Mouse (Mus musculus) heart, embryonic 16.5 days (tissue): Measurements from ENCODE around the gene Casq2. TPM values are rescaled to one million over a fixed set of nuclear protein-coding genes. Genes with fewer than 3 reads are reported as not detected.
A peak's percentile ranks its signal among the peaks of the same experiment; 100 is the strongest.
"Not testable (repeated sequence)": the region's sequence is repeated elsewhere in the genome, so short reads cannot be mapped to it uniquely, and the experiment has no call there.

ENCODE experiments used
- ATAC-seq: fragments of 200-750 bp; cut with Nextera tagmentation; replicated peaks from 2 replicates; pipeline ENCODE4 v1.8.0; 2017; ENCODE audit warnings: moderate number of reproducible peaks; ENCODE audit not compliant: insufficient read depth, low FRiP score; ENCODE audit errors: extremely low read depth
- H3K27ac ChIP-seq: fragments of 300-500 bp; sonication (generic); 2 replicates; pipeline ENCODE4 v1.5.1; 2014; ENCODE audit warnings: mild to moderate bottlenecking, low read length, control low read depth, moderate library complexity
- H3K27me3 ChIP-seq: fragments of 300-500 bp; sonication (generic); 2 replicates; pipeline ENCODE4 v1.6.1; 2014; ENCODE audit warnings: low read length, mixed read lengths; ENCODE audit not compliant: control insufficient read depth, insufficient read depth
- H3K36me3 ChIP-seq: fragments of 300-500 bp; sonication (generic); 2 replicates; pipeline ENCODE4 v1.6.1; 2014; ENCODE audit not compliant: control insufficient read depth, insufficient read depth
- H3K4me1 ChIP-seq: fragments of 300-500 bp; sonication (generic); 2 replicates; pipeline ENCODE4 v1.6.1; 2014; ENCODE audit warnings: low read length, mixed read lengths; ENCODE audit not compliant: control insufficient read depth, insufficient read depth
- H3K4me2 ChIP-seq: fragments of 300-500 bp; sonication (generic); 2 replicates; pipeline ENCODE4 v1.6.1; 2014; ENCODE audit warnings: low read depth, mild to moderate bottlenecking, control low read depth, low read length
- H3K4me3 ChIP-seq: fragments of 300-500 bp; sonication (generic); 2 replicates; pipeline ENCODE4 v1.5.1; 2014; ENCODE audit warnings: mild to moderate bottlenecking, control low read depth, low read length
- H3K9ac ChIP-seq: fragments of 300-500 bp; sonication (generic); 2 replicates; pipeline ENCODE4 v1.6.1; 2014; ENCODE audit warnings: low read length, control low read depth
- H3K9me3 ChIP-seq: fragments of 300-500 bp; sonication (generic); replicated peaks from 2 replicates; pipeline ENCODE4 v1.6.1; 2016; ENCODE audit warnings: low read length; ENCODE audit not compliant: control insufficient read depth
- WGBS: fragments of 180-500 bp; shearing (Covaris S2); extraction: QIAGEN DNeasy Blood & Tissue Kit; methylation state at CpG from one replicate; pipeline ENCODE4 v1.1.7; 2014; 5-methylcytosine and 5-hydroxymethylcytosine counted together
- polyA plus RNA-seq: library from polyadenylated mRNA; unstranded; fragments of >200 nt; fragmentation: Nextera tagmentation; extraction: Ambion mirVana; gene quantifications from 2 replicates; pipeline ENCODE4 v1.2.1, GENCODE M21; 2015

The Casq2 gene
- polyA plus RNA-seq, 1 experiment from 2014 or later = 703 TPM

DNA sequence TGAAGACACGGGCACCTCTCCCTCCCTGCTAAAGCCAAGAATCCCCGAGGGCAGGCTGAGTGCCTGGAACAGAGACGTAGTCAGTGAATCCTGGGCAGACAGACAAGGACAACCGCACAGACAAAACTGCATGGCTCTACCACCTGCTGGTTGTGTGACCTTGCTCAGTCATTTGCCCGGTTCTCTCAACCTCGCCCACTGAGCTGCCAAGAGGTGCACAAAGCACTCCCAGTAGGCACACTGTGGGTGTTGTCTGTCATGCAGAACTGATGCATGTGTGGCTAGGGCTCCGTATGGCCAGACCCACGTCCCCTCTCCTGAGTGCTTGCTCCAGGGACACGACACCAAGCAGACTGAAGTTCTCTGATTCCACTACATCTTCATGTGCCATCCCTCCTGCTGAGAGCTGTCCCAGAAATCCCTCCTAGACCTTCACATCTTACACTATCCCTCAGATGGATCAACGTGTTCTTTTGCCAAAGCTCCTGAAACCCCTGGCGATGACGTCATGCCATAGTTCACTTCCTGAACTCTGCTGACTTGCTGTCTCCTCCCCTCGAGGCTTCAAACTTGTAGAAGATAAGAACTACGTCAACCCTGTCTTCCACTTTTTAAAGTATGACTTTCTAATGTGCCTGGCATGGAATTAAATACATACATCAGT lies 72.7 kb downstream of the Casq2 start:
- Histone ChIP-seq H3K27me3 (no peaks in the 10 kb centered on the region), H3K4me2 (no peak overlapping the region), H3K4me3 (no peak overlapping the region), H3K9ac (no peak overlapping the region), H3K27ac (no peak overlapping the region), H3K36me3 (peaks cover 37% of the 10 kb centered on the region), H3K9me3 (no peaks in the 10 kb centered on the region), H3K4me1 (peaks cover 5% of the 10 kb centered on the region; the same call in 1 of the 2 replicates)
- ATAC-seq = peak; percentile 35; the same call in 1 of the 2 replicates
- 63% methylated on average over 14 of the region's 14 CpGs for whole genome bisulfite sequencing

- Histone ChIP-seq H3K4me1 (peaks cover 5% of the 10 kb centered on the region; the same call in 1 of the 2 replicates), H3K4me3 (no peak overlapping the region), H3K27me3 (no peaks in the 10 kb centered on the region), H3K9me3 (no peaks in the 10 kb centered on the region), H3K4me2 (no peak overlapping the region), H3K27ac (no peak overlapping the region), H3K36me3 (peaks cover 40% of the 10 kb centered on the region), H3K9ac (no peak overlapping the region)
- WGBS = 58% methylated on average over 14 of the region's 14 CpGs
- ATAC-seq = peak; percentile 29; the same call in 1 of the 2 replicates
Observed at GRCm38 (mm10) chr3:102159423-102160325, 73.5 kb downstream of the Casq2 start.

GRCm38 (mm10) chr3:102163861-102164260 lies 77.6 kb downstream of the Casq2 start:
- not testable (repeated sequence) for H3K4me3 ChIP-seq, H3K9me3 ChIP-seq, H3K9ac ChIP-seq, H3K27me3 ChIP-seq, H3K27ac ChIP-seq, H3K4me2 ChIP-seq, ATAC-seq
- peaks cover 22% of the 10 kb centered on the region for H3K4me1 ChIP-seq
- peaks cover 26% of the 10 kb centered on the region for H3K36me3 ChIP-seq
- WGBS = 87% methylated on average over 1 of the region's 1 CpGs

- H3K27me3 ChIP-seq = no peaks in the 10 kb centered on the region
- peaks cover 26% of the 10 kb centered on the region for H3K4me1 ChIP-seq
- no peak overlapping the region for H3K4me3 ChIP-seq
- H3K27ac ChIP-seq = no peak overlapping the region
- H3K36me3 ChIP-seq = peaks cover 26% of the 10 kb centered on the region
- no peaks in the 10 kb centered on the region for H3K9me3 ChIP-seq
- WGBS = 72% methylated on average over 4 of the region's 4 CpGs
- H3K9ac ChIP-seq = no peak overlapping the region
- H3K4me2 ChIP-seq = no peak overlapping the region
- ATAC-seq = no peak
Observed at GRCm38 (mm10) chr3:102164911-102165310, 78.7 kb downstream of the Casq2 start.

- Histone ChIP-seq H3K27me3 (no peaks in the 10 kb centered on the region), H3K9me3 (no peaks in the 10 kb centered on the region), H3K27ac (no peak overlapping the region), H3K9ac (no peak overlapping the region), H3K4me1 (peaks cover 32% of the 10 kb centered on the region), H3K4me3 (no peak overlapping the region), H3K4me2 (no peak overlapping the region), H3K36me3 (peaks cover 24% of the 10 kb centered on the region)
- no peak for ATAC-seq
- 68% methylated on average over 21 of the region's 21 CpGs for WGBS
Observed at GRCm38 (mm10) chr3:102165536-102166286, 79.5 kb downstream of the Casq2 start.

- H3K9ac ChIP-seq = no peak overlapping the region
- H3K36me3 ChIP-seq = peaks cover 19% of the 10 kb centered on the region
- H3K27me3 ChIP-seq = no peaks in the 10 kb centered on the region
- WGBS = 80% methylated on average over 4 of the region's 4 CpGs
- H3K9me3 ChIP-seq = no peaks in the 10 kb centered on the region
- no peak overlapping the region for H3K4me2 ChIP-seq
- H3K4me3 ChIP-seq = no peak overlapping the region
- H3K27ac ChIP-seq = no peak overlapping the region
- peaks cover 34% of the 10 kb centered on the region for H3K4me1 ChIP-seq
- no peak for ATAC-seq
Observed at GRCm38 (mm10) chr3:102166287-102166620, 80.0 kb downstream of the Casq2 start.

- Histone ChIP-seq H3K9me3 (no peaks in the 10 kb centered on the region), H3K4me3 (no peak overlapping the region), H3K4me2 (no peak overlapping the region), H3K27ac (no peak overlapping the region), H3K36me3 (peaks cover 15% of the 10 kb centered on the region), H3K27me3 (no peaks in the 10 kb centered on the region), H3K9ac (no peak overlapping the region), H3K4me1 (peaks cover 34% of the 10 kb centered on the region)
- 89% methylated on average over 8 of the region's 8 CpGs for WGBS
- ATAC-seq = no peak
Observed at GRCm38 (mm10) chr3:102166794-102167193, 80.6 kb downstream of the Casq2 start.

GRCm38 (mm10) chr3:102167555-102168210 lies 81.5 kb downstream of the Casq2 start:
- Histone ChIP-seq H3K27ac (peak overlapping the region; percentile 44), H3K27me3 (no peaks in the 10 kb centered on the region), H3K9me3 (no peaks in the 10 kb centered on the region), H3K9ac (peak overlapping the region; percentile 0; the same call in 1 of the 2 replicates), H3K4me2 (peak overlapping the region; percentile 24; the same call in 1 of the 2 replicates), H3K36me3 (peaks cover 12% of the 10 kb centered on the region), H3K4me1 (peaks cover 41% of the 10 kb centered on the region), H3K4me3 (no peak overlapping the region)
- peak; percentile 34; the same call in 1 of the 2 replicates for ATAC-seq
- 21% methylated on average over 10 of the region's 10 CpGs for WGBS
